Mouse (Mus musculus) small intestine, adult 2 months (tissue): ENCODE results near the gene Gm20388.

Source experiments
- CTCF ChIP-seq: fragments of 200-500 bp; IDR thresholded peaks from 2 replicates; pipeline ENCODE4 v1.5.1; 2012; ENCODE audit warnings: low read depth, mild to moderate bottlenecking, control low read depth, inconsistent platforms, low read length, moderate library complexity, mixed read lengths; ENCODE audit not compliant: insufficient replicate concordance, insufficient read length; ENCODE audit errors: extremely low read depth
- POLR2A ChIP-seq: fragments of 200-500 bp; IDR thresholded peaks from 2 replicates; pipeline ENCODE4 v1.6.1; 2012; ENCODE audit warnings: low read depth, mild to moderate bottlenecking, control low read depth, inconsistent platforms, low read length, moderate library complexity

DNA sequence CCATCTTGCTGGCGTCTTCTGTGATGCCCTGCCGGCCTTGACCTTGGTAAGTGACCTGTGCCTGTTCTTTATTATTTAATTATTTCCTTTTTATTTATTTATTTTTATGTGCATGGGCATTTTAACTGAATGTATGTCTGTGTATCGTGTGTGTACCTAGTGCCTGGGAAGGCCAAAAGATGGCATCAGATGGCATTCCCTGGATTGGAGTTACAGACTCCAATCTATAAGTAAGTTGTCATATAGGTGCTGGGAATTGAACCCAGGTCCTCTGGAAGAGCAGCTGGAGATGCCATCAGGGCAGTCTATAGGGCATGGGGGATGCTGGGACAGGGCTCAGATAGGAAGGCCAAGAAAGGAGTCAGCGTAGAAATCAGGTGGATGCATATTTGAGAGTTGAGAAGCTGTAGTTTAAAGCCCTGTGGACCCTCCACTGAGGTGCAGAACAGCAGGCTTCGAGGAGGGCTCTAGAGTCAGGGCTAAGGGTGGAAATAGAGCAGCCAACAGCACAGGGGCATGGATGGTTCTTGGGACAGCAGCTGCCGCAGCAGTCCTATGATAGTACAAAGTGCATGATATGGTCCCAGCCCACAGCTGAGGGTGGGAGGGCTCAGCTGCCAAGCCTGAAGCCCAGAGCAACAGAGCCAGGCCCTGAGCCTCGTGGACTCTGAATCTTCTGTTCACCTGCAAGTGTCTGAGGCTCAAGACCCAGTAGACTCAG is 2450.2 kb downstream of the Gm20388 start, which contains the start of gene Trhr2:
- TF ChIP-seq CTCF (no peak), POLR2A (no peak)
